Mouse (Mus musculus): ENCODE data around the gene Tmem222. TPM values are rescaled to one million over a fixed set of nuclear protein-coding genes. Genes with fewer than 3 reads are reported as not detected.

The Tmem222 gene
- total and polyA plus RNA-seq, 3 experiments, result 51.8 to 69.2 TPM; not detected in 1

- no peaks in the 10 kb centered on the region; the same call in 1 of the 2 replicates for H3K79me2 ChIP-seq (ENCODE audit: control insufficient read depth, insufficient read depth, low read length, poor library complexity)
- H3K4me1 ChIP-seq (ENCODE audit: control insufficient read depth in 1 of 2, insufficient read depth in 2 of 2, low read length in 2 of 2), result peaks cover 2 to 43% of the 10 kb centered on the region in 2 experiments
- peak; percentile 74 for DNase-seq (ENCODE audit: low read depth, low spot score)
- no peak overlapping the region for H3K9ac ChIP-seq (ENCODE audit: control insufficient read depth, low read depth, low read length, poor library complexity, severe bottlenecking)
- no peaks in the 10 kb centered on the region for H3K9me3 ChIP-seq (replicated peaks; ENCODE audit: insufficient read depth, low read length)
- no peak overlapping the region for H3K4me3 ChIP-seq (ENCODE audit: control insufficient read depth in 1 of 2, insufficient read depth in 1 of 2, low read depth in 2 of 2, low read length in 2 of 2)
- peaks cover 0 to 25% of the 10 kb centered on the region in 2 experiments; a peak in 2 of 4 replicates for H3K36me3 ChIP-seq (ENCODE audit: control insufficient read depth in 1 of 2, insufficient read depth in 2 of 2, low read length in 2 of 2)
- H3K27me3 ChIP-seq (ENCODE audit: control insufficient read depth in 1 of 2, insufficient read depth in 2 of 2, low read length in 2 of 2), result no peaks in the 10 kb centered on the region
- H3K27ac ChIP-seq (ENCODE audit: control insufficient read depth, low read depth, low read length), result no peak overlapping the region
- TF ChIP-seq JUND (IDR thresholded peaks at IDR 0.05; ENCODE audit: low read depth, low read length), result no peak
- TF ChIP-seq ELF1 (IDR thresholded peaks at IDR 0.05; ENCODE audit: low read depth, low read length), result 0 out of 2 replicates have a peak, but pooled peaks have one; percentile 30
- TF ChIP-seq GATA1 (IDR thresholded peaks at IDR 0.05; ENCODE audit: low read depth, low read length), result no peak
- TF ChIP-seq ZNF384 (IDR thresholded peaks at IDR 0.05; ENCODE audit: low read depth, low read length), result no peak
- peak; percentile 73 to 96 (median 89) for TF ChIP-seq CTCF (IDR thresholded peaks at IDR 0.05 in 2 of 3, conservative IDR thresholded peaks at IDR 0.05 in 1 of 3; ENCODE audit: control insufficient read depth in 1 of 3, insufficient read depth in 1 of 3, low read depth in 2 of 3, low read length in 3 of 3, poor library complexity in 1 of 3, severe bottlenecking in 1 of 3)
- TF ChIP-seq CHD1 (IDR thresholded peaks at IDR 0.05; ENCODE audit: low read depth, low read length), result no peak
- no peak for TF ChIP-seq MYB (IDR thresholded peaks at IDR 0.05; ENCODE audit: low read depth, low read length)
- TF ChIP-seq ETS1 (IDR thresholded peaks at IDR 0.05; ENCODE audit: low read depth, low read length), result no peak
- TF ChIP-seq MXI1 (IDR thresholded peaks at IDR 0.05; ENCODE audit: low read depth, low read length), result peak; percentile 63; the same call in 1 of the 2 replicates
- no peak for TF ChIP-seq E2F4 (IDR thresholded peaks at IDR 0.05; ENCODE audit: borderline replicate concordance, low read depth, low read length)
- TF ChIP-seq HCFC1 (IDR thresholded peaks at IDR 0.05; ENCODE audit: low read depth, low read length), result no peak
- TF ChIP-seq TAL1 (IDR thresholded peaks at IDR 0.05; ENCODE audit: low read length), result no peak
- TF ChIP-seq MAZ (IDR thresholded peaks at IDR 0.05; ENCODE audit: low read depth, low read length), result no peak
- peak; percentile 68 for TF ChIP-seq SIN3A (IDR thresholded peaks at IDR 0.05; ENCODE audit: low read length)
- no peak for TF ChIP-seq USF2 (IDR thresholded peaks at IDR 0.05; ENCODE audit: borderline replicate concordance in 1 of 2, insufficient read depth in 1 of 2, low read depth in 1 of 2, low read length in 2 of 2)
- peak; percentile 52 for TF ChIP-seq RAD21 (IDR thresholded peaks at IDR 0.05; ENCODE audit: low read depth, low read length)
- no peak for TF ChIP-seq POLR2AphosphoS5 (IDR thresholded peaks at IDR 0.05; ENCODE audit: borderline replicate concordance, low read depth, low read length)
- no peak for TF ChIP-seq MYC (IDR thresholded peaks at IDR 0.05; ENCODE audit: low read depth, low read length)
- TF ChIP-seq ZC3H11A (IDR thresholded peaks at IDR 0.05; ENCODE audit: low read depth, low read length), result peak; percentile 50
- TF ChIP-seq POLR2AphosphoS2 (IDR thresholded peaks at IDR 0.05; ENCODE audit: low read length), result no peak
- peak in 1 of 2 experiments; percentile 21; a peak in 1 of 4 replicates for TF ChIP-seq EP300 (IDR thresholded peaks at IDR 0.05; ENCODE audit: low read depth in 1 of 2, low read length in 2 of 2)
- no peak for TF ChIP-seq NELFE (IDR thresholded peaks at IDR 0.05; ENCODE audit: low read depth, low read length)
- no peak for TF ChIP-seq ZKSCAN1 (IDR thresholded peaks at IDR 0.05; ENCODE audit: low read depth, low read length)
- no peak for TF ChIP-seq GABPA (IDR thresholded peaks at IDR 0.05; ENCODE audit: low read depth, low read length)
- TF ChIP-seq MAFK (IDR thresholded peaks at IDR 0.05; ENCODE audit: borderline replicate concordance, low read depth, low read length), result no peak
- TF ChIP-seq RCOR1 (IDR thresholded peaks at IDR 0.05; ENCODE audit: low read depth, low read length), result no peak
- TF ChIP-seq KAT2A (conservative IDR thresholded peaks at IDR 0.05; ENCODE audit: low read depth, low read length), result no peak
- no peak for TF ChIP-seq USF1 (IDR thresholded peaks at IDR 0.05; ENCODE audit: low read depth, low read length)
- TF ChIP-seq UBTF (IDR thresholded peaks at IDR 0.05; ENCODE audit: borderline replicate concordance, insufficient read depth, low read depth, low read length), result no peak
- no peak for TF ChIP-seq MAX (IDR thresholded peaks at IDR 0.05; ENCODE audit: low read length)
- peak; percentile 89 for TF ChIP-seq SMC3 (IDR thresholded peaks at IDR 0.05; ENCODE audit: low read depth, low read length)
- TF ChIP-seq NRF1 (IDR thresholded peaks at IDR 0.05; ENCODE audit: insufficient read depth, low read depth, low read length, poor library complexity, severe bottlenecking), result no peak
- TF ChIP-seq TCF12 (IDR thresholded peaks at IDR 0.05; ENCODE audit: low read depth, low read length), result 0 out of 2 replicates have a peak, but pooled peaks have one; percentile 14
- TF ChIP-seq CHD2 (IDR thresholded peaks at IDR 0.05; ENCODE audit: low read length), result no peak
- TF ChIP-seq BHLHE40 (IDR thresholded peaks at IDR 0.05; ENCODE audit: borderline replicate concordance, low read depth, low read length), result no peak
- no peak for TF ChIP-seq TBP (IDR thresholded peaks at IDR 0.05; ENCODE audit: low read depth, low read length)
- TF ChIP-seq ZMIZ1 (IDR thresholded peaks at IDR 0.05; ENCODE audit: low read depth, low read length), result no peak
- TF ChIP-seq MEF2A (IDR thresholded peaks at IDR 0.05; ENCODE audit: extremely low read depth, insufficient replicate concordance, low read depth, low read length, poor library complexity, severe bottlenecking), result no peak
Observed at GRCm38 (mm10) chr4:133250609-133251008, 27.0 kb downstream of the Tmem222 start.
